Mouse (Mus musculus) ES-Bruce4 (cell line): ENCODE data around the gene Aanat. TPM values are rescaled to one million over a fixed set of nuclear protein-coding genes. Genes with fewer than 3 reads are reported as not detected.
A peak's percentile ranks its signal among the peaks of the same experiment; 100 is the strongest.

Experiments
- H3K27ac ChIP-seq: 2 replicates; pipeline ENCODE4 v1.5.1; 2012; ENCODE audit warnings: low read length, inconsistent platforms; ENCODE audit not compliant: insufficient read depth
- H3K27me3 ChIP-seq: 2 replicates; pipeline ENCODE4 v1.6.1; 2012; ENCODE audit warnings: mild to moderate bottlenecking, low read length, inconsistent platforms; ENCODE audit not compliant: control insufficient read depth, poor library complexity, insufficient read depth, severe bottlenecking
- H3K36me3 ChIP-seq: 2 replicates; pipeline ENCODE4 v1.6.1; 2012; ENCODE audit warnings: inconsistent platforms, mild to moderate bottlenecking, low read length, moderate library complexity; ENCODE audit not compliant: control insufficient read depth, poor library complexity, insufficient read depth, severe bottlenecking
- H3K4me1 ChIP-seq: one replicate; pipeline ENCODE4 v1.8.1; 2011; ENCODE audit warnings: low read length; ENCODE audit not compliant: control insufficient read depth, insufficient read depth
- H3K4me3 ChIP-seq: 2 replicates; pipeline ENCODE4 v1.5.1; 2011; ENCODE audit warnings: low read depth, mild to moderate bottlenecking, low read length
- H3K9ac ChIP-seq: 2 replicates; pipeline ENCODE4 v1.6.1; 2012; ENCODE audit warnings: low read depth, mild to moderate bottlenecking, inconsistent platforms; ENCODE audit not compliant: poor library complexity, severe bottlenecking
- H3K9me3 ChIP-seq: replicated peaks from 2 replicates; pipeline ENCODE4 v1.6.1; 2012; ENCODE audit warnings: mild to moderate bottlenecking, low read length, inconsistent platforms; ENCODE audit not compliant: control insufficient read depth, poor library complexity, insufficient read depth, severe bottlenecking
- CTCF ChIP-seq: IDR thresholded peaks from one replicate; pipeline ENCODE4 v1.8.1; 2011; ENCODE audit warnings: low read depth, low read length
- EP300 ChIP-seq: IDR thresholded peaks from 2 replicates; pipeline ENCODE4 v1.6.1; 2011; ENCODE audit warnings: low read depth, low read length; ENCODE audit not compliant: insufficient read depth
- POLR2A ChIP-seq: IDR thresholded peaks from one replicate; pipeline ENCODE4 v1.8.1; 2011; ENCODE audit warnings: low read length; ENCODE audit not compliant: insufficient read depth
- polyA plus RNA-seq: library from polyadenylated mRNA; stranded (reverse); fragments of >200 nt; gene quantifications from 2 replicates; pipeline ENCODE4 v1.2.4, GENCODE M21; 2011; ENCODE audit warnings: low read depth; ENCODE audit not compliant: missing spikeins, insufficient read depth, insufficient read length

The Aanat gene
- polyA plus RNA-seq = not detected in 2 replicates

GRCm38 (mm10) chr11:116586310-116586709 is at the start of gene Aanat:
TSS of gene Aanat (plus strand) at chr11:116586432.
- Histone ChIP-seq H3K4me3 (peak within 1 kb of the TSS; percentile 41), H3K36me3 (no peaks in the 10 kb centered on the region), H3K9ac (no peak within 1 kb of the TSS), H3K27me3 (no peaks in the 10 kb centered on the region), H3K27ac (peak within 1 kb of the TSS; percentile 58), H3K4me1 (peaks cover 8% of the 10 kb centered on the region), H3K9me3 (no peaks in the 10 kb centered on the region)
- peak; percentile 74; the same call in 1 of the 2 replicates for TF ChIP-seq EP300
- TF ChIP-seq CTCF = no peak

GRCm38 (mm10) chr11:116536685-116537084 is 49.5 kb upstream of the Aanat start:
- TF ChIP-seq POLR2A = no peak
- no peak for TF ChIP-seq EP300
- peaks cover 9% of the 10 kb centered on the region for H3K27me3 ChIP-seq
- H3K4me1 ChIP-seq = no peaks in the 10 kb centered on the region
- no peak overlapping the region for H3K4me3 ChIP-seq
- H3K27ac ChIP-seq = no peak overlapping the region
- H3K9me3 ChIP-seq = no peaks in the 10 kb centered on the region
- peaks cover 21% of the 10 kb centered on the region for H3K36me3 ChIP-seq
- H3K9ac ChIP-seq = no peak overlapping the region

- Histone ChIP-seq H3K27ac (no peak overlapping the region), H3K9ac (no peak overlapping the region), H3K9me3 (no peaks in the 10 kb centered on the region), H3K4me1 (no peaks in the 10 kb centered on the region), H3K4me3 (no peak overlapping the region), H3K36me3 (peaks cover 22% of the 10 kb centered on the region), H3K27me3 (peaks cover 8% of the 10 kb centered on the region)
- no peak for TF ChIP-seq POLR2A
These were observed 48.8 kb upstream of the Aanat start for GRCm38 (mm10) chr11:116537388-116537787.

- no peak overlapping the region for H3K27ac ChIP-seq
These were observed 48.0 kb upstream of the Aanat start for GRCm38 (mm10) chr11:116538142-116538735.

GRCm38 (mm10) chr11:116541183-116541582 is 45.0 kb upstream of the Aanat start:
- H3K36me3 ChIP-seq = peaks cover 48% of the 10 kb centered on the region

More at GRCm38 (mm10) chr11:116538142-116538735, 48.0 kb upstream of the Aanat start:
- H3K9ac ChIP-seq = no peak overlapping the region
- no peak for TF ChIP-seq EP300
- TF ChIP-seq CTCF = no peak
- TF ChIP-seq POLR2A = no peak
- peaks cover 28% of the 10 kb centered on the region for H3K36me3 ChIP-seq
- no peak overlapping the region for H3K4me3 ChIP-seq
- no peaks in the 10 kb centered on the region for H3K9me3 ChIP-seq
- H3K4me1 ChIP-seq = no peaks in the 10 kb centered on the region
- peaks cover 1% of the 10 kb centered on the region; the same call in 1 of the 2 replicates for H3K27me3 ChIP-seq

GRCm38 (mm10) chr11:116543110-116543509 is 43.1 kb upstream of the Aanat start:
- TF ChIP-seq CTCF = peak; percentile 56
- TF ChIP-seq EP300 = no peak
- TF ChIP-seq POLR2A = no peak
- Histone ChIP-seq H3K9ac (no peak overlapping the region), H3K4me3 (no peak overlapping the region), H3K36me3 (peaks cover 49% of the 10 kb centered on the region), H3K4me1 (no peaks in the 10 kb centered on the region), H3K27ac (no peak overlapping the region), H3K9me3 (no peaks in the 10 kb centered on the region), H3K27me3 (no peaks in the 10 kb centered on the region)

More at GRCm38 (mm10) chr11:116541183-116541582, 45.0 kb upstream of the Aanat start:
- TF ChIP-seq POLR2A = no peak
- TF ChIP-seq EP300 = no peak
- TF ChIP-seq CTCF = no peak
- Histone ChIP-seq H3K4me1 (no peaks in the 10 kb centered on the region), H3K9me3 (no peaks in the 10 kb centered on the region), H3K9ac (no peak overlapping the region), H3K27ac (no peak overlapping the region), H3K27me3 (no peaks in the 10 kb centered on the region), H3K4me3 (no peak overlapping the region)
